9 mouse cellular contexts compared by ENCODE assay signal in genomic region chr17:42943272-42943696, GRCm38 (mm10).
DNase-seq lines count a peak whose midpoint lies in the region; ATAC-seq and TF ChIP-seq lines count a peak whose summit lies in the region.
"Had no signal": no experiment of that assay in that cellular context is flagged by ENCODE, and none has a peak within 500 bp of the region (broad histone marks: within the 10 kb centered on the region; RNA-seq: fewer than 3 reads in every experiment).

No protein-coding gene starts in this region.

- no peak overlapping the region for H3K9ac ChIP-seq in CH12.LX (ENCODE audit: insufficient read depth, low read depth)
- no peak overlapping the region for H3K9ac ChIP-seq in forebrain, embryonic 12.5 days
- H3K9ac ChIP-seq in liver, embryonic 14.5 days (replicated peaks): no peak overlapping the region
- H3K9ac ChIP-seq in stomach, postnatal 0 days (ENCODE audit: low read length): no peak overlapping the region

- no peaks in the 10 kb centered on the region for H3K79me2 ChIP-seq in CH12.LX (replicated peaks; ENCODE audit: control insufficient read depth, extremely low read depth, insufficient read depth, poor library complexity, severe bottlenecking)

- in situ Hi-C loops in CH12.LX (cut with MboI; ENCODE audit: low pct_ligation_motif_present, low pct_unique_long_range_greater_than_20kb, low sequenced_read_pairs): loop anchor here (25.0 kb wide), 1 partner anchor 281 kb away; no protein-coding TSS in a partner anchor

- H3K9me3 ChIP-seq in CH12.LX (replicated peaks; ENCODE audit: low read length): no peaks in the 10 kb centered on the region
- no peaks in the 10 kb centered on the region for H3K9me3 ChIP-seq in forebrain, embryonic 12.5 days
- H3K9me3 ChIP-seq in liver, embryonic 14.5 days (ENCODE audit: control insufficient read depth, low read length): no peaks in the 10 kb centered on the region
- no peaks in the 10 kb centered on the region for H3K9me3 ChIP-seq in stomach, postnatal 0 days (ENCODE audit: control insufficient read depth, low read length)

- H3K4me2 ChIP-seq in CH12.LX (ENCODE audit: insufficient read depth, low read depth, poor library complexity, severe bottlenecking): peak overlapping the region; percentile 66; the same call in 1 of the 2 replicates
- H3K4me2 ChIP-seq in forebrain, embryonic 12.5 days: no peak overlapping the region
- H3K4me2 ChIP-seq in liver, embryonic 14.5 days (ENCODE audit: low read depth): no peak overlapping the region
- H3K4me2 ChIP-seq in stomach, postnatal 0 days (replicated peaks; ENCODE audit: low read depth): no peak overlapping the region; the same call in 1 of the 2 replicates

- dilution Hi-C loops in CH12.LX (cut with MboI; ENCODE audit: extremely low pct_ligation_motif_present, extremely low pct_unique_long_range_greater_than_20kb, low sequenced_read_pairs): no loop called here

- H3K4me3 ChIP-seq in CH12.LX (replicated peaks in 1 of 3; ENCODE audit: low read depth in 2 of 3, low read length in 2 of 3, poor library complexity in 1 of 3): no peak overlapping the region
- no peak overlapping the region for H3K4me3 ChIP-seq in forebrain, embryonic 12.5 days (replicated peaks)
- H3K4me3 ChIP-seq in liver, embryonic 14.5 days (ENCODE audit: insufficient read depth in 1 of 2, low read depth in 2 of 2, low read length in 2 of 2): no peak overlapping the region
- no peak overlapping the region for H3K4me3 ChIP-seq in stomach, postnatal 0 days (ENCODE audit: low read depth, low read length)
- H3K4me3 ChIP-seq: erythroblast, embryonic 14.5 days had no signal

- TF ChIP-seq EP300 in CH12.LX (IDR thresholded peaks at IDR 0.05; ENCODE audit: low read length): no peak
- TF ChIP-seq EP300 in liver, embryonic 14.5 days (IDR thresholded peaks at IDR 0.05; ENCODE audit: low read depth): no peak
- TF ChIP-seq EP300 in stomach, postnatal 0 days (optimal IDR thresholded peaks at IDR 0.05): no peak

- TF ChIP-seq CTCF in CH12.LX (conservative IDR thresholded peaks at IDR 0.05 in 1 of 2, IDR thresholded peaks at IDR 0.05 in 1 of 2; ENCODE audit: low read depth in 2 of 2, low read length in 2 of 2): peak; percentile 88
- TF ChIP-seq CTCF in liver, embryonic 14.5 days (IDR thresholded peaks at IDR 0.05; ENCODE audit: low read depth): peak; percentile 86
- TF ChIP-seq CTCF in stomach, postnatal 0 days (IDR thresholded peaks at IDR 0.05; ENCODE audit: low read depth): peak; percentile 97

- TF ChIP-seq POLR2A in CH12.LX (IDR thresholded peaks at IDR 0.05; ENCODE audit: low read depth, low read length): no peak

- peaks cover 3 to 11% of the 10 kb centered on the region in 2 experiments; a peak in 2 of 4 replicates for H3K4me1 ChIP-seq in CH12.LX (ENCODE audit: control insufficient read depth in 1 of 2, insufficient read depth in 2 of 2)
- no peaks in the 10 kb centered on the region for H3K4me1 ChIP-seq in forebrain, embryonic 12.5 days
- peaks cover 0 to 2% of the 10 kb centered on the region in 2 experiments; a peak in 2 of 4 replicates for H3K4me1 ChIP-seq in liver, embryonic 14.5 days (replicated peaks; ENCODE audit: control insufficient read depth in 2 of 2, insufficient read depth in 2 of 2, low read length in 1 of 2)
- H3K4me1 ChIP-seq in stomach, postnatal 0 days (replicated peaks; ENCODE audit: control insufficient read depth, insufficient read depth): no peaks in the 10 kb centered on the region

- H3K36me3 ChIP-seq in CH12.LX (replicated peaks in 1 of 2; ENCODE audit: control insufficient read depth in 1 of 2, insufficient read depth in 1 of 2, low read length in 1 of 2): no peaks in the 10 kb centered on the region
- H3K36me3 ChIP-seq in forebrain, embryonic 12.5 days (replicated peaks): no peaks in the 10 kb centered on the region
- H3K36me3 ChIP-seq in liver, embryonic 14.5 days (replicated peaks; ENCODE audit: control insufficient read depth, insufficient read depth, low read depth): no peaks in the 10 kb centered on the region
- H3K36me3 ChIP-seq in stomach, postnatal 0 days (ENCODE audit: control insufficient read depth, insufficient read depth, low read length): no peaks in the 10 kb centered on the region

- H3K27ac ChIP-seq in CH12.LX (ENCODE audit: insufficient read depth, low read depth): no peak overlapping the region
- H3K27ac ChIP-seq in forebrain, embryonic 12.5 days: no peak overlapping the region
- no peak overlapping the region for H3K27ac ChIP-seq in liver, embryonic 14.5 days
- 0 out of 2 replicates have a peak overlapping the region, but pooled peaks have one; percentile 24 for H3K27ac ChIP-seq in stomach, postnatal 0 days (replicated peaks)

- ATAC-seq in forebrain, embryonic 12.5 days (ENCODE audit: low FRiP score): peak; percentile 76
- peak; percentile 41; the same call in 1 of the 2 replicates for ATAC-seq in liver, embryonic 14.5 days (ENCODE audit: insufficient read depth)
- peak; percentile 68 for ATAC-seq in stomach, postnatal 0 days (ENCODE audit: low FRiP score, low TSS enrichment)

- DNase-seq in CH12.LX (ENCODE audit: extremely low read depth): peak; percentile 90
- peak; percentile 56 for DNase-seq in c-Kit-positive CD71-positive TER-119-negative erythroid progenitor cells, embryonic 14.5 days (ENCODE audit: low read depth)
- DNase-seq in heart, postnatal 14 days: peak; percentile 40 to 77
- peak; percentile 89 for DNase-seq in large intestine, adult 2 months (ENCODE audit: low read depth, low spot score)
- peak; percentile 50 to 60 (median 55) for DNase-seq in liver, embryonic 14.5 days (ENCODE audit: low read depth in 3 of 3, low spot score in 3 of 3)
- peak; percentile 53 for DNase-seq in neural tube, embryonic 10.5 days (ENCODE audit: extremely low spot score, low spot score)
- peak; percentile 57 for DNase-seq in stomach, postnatal 0 days (ENCODE audit: low spot score)

- intact Hi-C loops in heart, postnatal 14 days (cut with DNase I): loop anchor here (2.0 to 5.0 kb wide), 4 partner anchors 66 to 331 kb away; partner anchors contain the start of genes Cd2ap and Opn5

- WGBS in forebrain, embryonic 12.5 days: 13% methylated on average over 9 of the region's 9 CpGs
- under 1% methylated on average over 9 of the region's 9 CpGs for WGBS in large intestine, adult 2 months
- 2% methylated on average over 9 of the region's 9 CpGs for whole genome bisulfite sequencing in liver, embryonic 14.5 days (ENCODE audit: insufficient replicate concordance)
- 5% methylated on average over 9 of the region's 9 CpGs for WGBS in stomach, postnatal 0 days

- TF ChIP-seq RAD21 in CH12.LX (IDR thresholded peaks at IDR 0.05; ENCODE audit: low read depth, low read length): peak; percentile 88

- no peaks in the 10 kb centered on the region for H3K27me3 ChIP-seq in CH12.LX (replicated peaks)
- H3K27me3 ChIP-seq in forebrain, embryonic 12.5 days: no peaks in the 10 kb centered on the region
- no peaks in the 10 kb centered on the region for H3K27me3 ChIP-seq in liver, embryonic 14.5 days (ENCODE audit: control insufficient read depth, insufficient read depth, low read length)
- no peaks in the 10 kb centered on the region for H3K27me3 ChIP-seq in stomach, postnatal 0 days (ENCODE audit: control insufficient read depth, insufficient read depth, low read length)

TF ChIP-seq in CH12.LX, 34 proteins besides CTCF, POLR2A, EP300 and RAD21:
- TF ChIP-seq CHD1 (IDR thresholded peaks at IDR 0.05; ENCODE audit: low read depth, low read length) (no peak), ZNF384 (IDR thresholded peaks at IDR 0.05; ENCODE audit: low read depth, low read length) (no peak), NRF1 (IDR thresholded peaks at IDR 0.05; ENCODE audit: low read depth, low read length) (no peak), KAT2A (IDR thresholded peaks at IDR 0.05; ENCODE audit: insufficient replicate concordance, low read length) (no peak), JUN (IDR thresholded peaks at IDR 0.05; ENCODE audit: insufficient read depth, low read depth, low read length) (no peak), NELFE (IDR thresholded peaks at IDR 0.05; ENCODE audit: low read depth, low read length) (no peak), JUND (conservative IDR thresholded peaks at IDR 0.05; ENCODE audit: low read depth, low read length) (no peak), IRF4 (IDR thresholded peaks at IDR 0.05; ENCODE audit: low read depth, low read length) (no peak), PAX5 (IDR thresholded peaks at IDR 0.05; ENCODE audit: low read length) (no peak), SMC3 (IDR thresholded peaks at IDR 0.05; ENCODE audit: low read depth, low read length) (peak; percentile 81), POLR2AphosphoS2 (IDR thresholded peaks at IDR 0.05; ENCODE audit: low read depth, low read length) (no peak), ZKSCAN1 (IDR thresholded peaks at IDR 0.05; ENCODE audit: borderline replicate concordance, low read depth, low read length) (no peak), ZC3H11A (IDR thresholded peaks at IDR 0.05; ENCODE audit: low read depth, low read length) (peak; percentile 7; the same call in 1 of the 2 replicates), MYC (IDR thresholded peaks at IDR 0.05; ENCODE audit: low read depth, low read length) (no peak), HCFC1 (IDR thresholded peaks at IDR 0.05; ENCODE audit: low read depth, low read length) (no peak), CHD2 (IDR thresholded peaks at IDR 0.05; ENCODE audit: low read length) (no peak)
